Mouse (Mus musculus): ENCODE results near the gene Ctu1.
"Not testable (repeated sequence)": the region's sequence is repeated elsewhere in the genome, so short reads cannot be mapped to it uniquely, and the experiment has no call there.

Ctu1 gene

DNA sequence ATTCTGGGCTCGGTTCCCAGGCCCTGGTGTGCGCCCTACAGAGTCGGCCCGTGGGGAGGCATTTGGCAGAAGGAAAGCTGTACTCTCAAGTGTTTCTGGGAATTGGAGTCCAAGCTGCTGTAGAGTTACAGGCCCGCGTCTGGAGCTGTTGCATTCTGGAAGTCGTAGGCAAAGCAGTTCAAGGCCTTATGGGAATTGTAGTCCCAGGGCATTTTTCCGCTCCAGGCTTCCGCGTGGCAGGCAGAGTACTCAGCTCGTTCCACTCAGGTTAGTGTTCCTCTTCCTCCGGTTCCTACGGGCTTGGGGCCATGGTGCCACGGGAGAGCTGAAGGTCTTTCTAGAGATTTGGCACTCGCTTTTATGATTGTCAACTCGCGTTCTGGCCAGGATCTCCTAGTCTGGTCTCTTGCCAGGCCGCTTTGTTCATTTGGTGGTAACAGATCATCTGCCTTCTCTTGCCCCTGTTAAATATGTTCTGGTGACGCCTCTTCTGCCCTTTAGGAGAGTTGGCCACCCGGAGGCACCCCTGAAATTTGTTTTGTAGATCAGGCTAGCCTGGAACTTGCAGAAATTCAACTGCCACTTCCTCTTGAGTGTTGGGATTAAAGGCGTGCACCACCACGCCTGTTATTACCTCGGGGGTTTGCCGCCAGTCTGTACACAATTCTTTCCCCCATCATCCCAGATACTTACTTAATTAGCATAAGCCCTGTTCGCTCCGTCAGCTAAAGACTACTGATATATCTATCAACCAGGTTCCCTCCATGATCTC, at the start of gene Ctu1:
Gene Ctu1 (plus strand): TSS at position 208 of the 772 bp plus-strand sequence.
- DNase-seq: peak; percentile 97

DNA sequence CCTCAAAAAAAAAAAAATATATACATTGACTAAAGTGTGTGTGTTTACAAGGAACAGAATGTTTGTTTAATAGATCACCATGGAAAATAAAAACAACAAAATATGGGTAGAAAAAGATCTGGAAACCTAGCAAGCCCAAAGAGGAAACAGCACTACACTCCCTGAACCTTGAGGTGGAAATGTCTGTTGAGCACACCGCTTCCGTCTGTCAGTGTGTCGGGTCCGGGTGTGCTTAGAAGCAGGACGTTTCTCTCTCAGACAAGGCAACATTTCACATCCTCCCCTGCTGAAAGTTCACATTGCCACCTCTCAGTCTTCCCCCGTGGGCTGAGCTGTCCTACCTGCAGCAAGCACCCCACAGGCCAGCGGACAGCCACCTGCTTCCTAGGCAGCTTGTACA, 48.9 kb upstream of the Ctu1 start:
- no peak for DNase-seq

GRCm38 (mm10) chr7:43623819-43624218, 48.0 kb upstream of the Ctu1 start:
- DNase-seq: no peak

GRCm38 (mm10) chr7:43625065-43625464, 46.8 kb upstream of the Ctu1 start:
- no peak for DNase-seq

DNA sequence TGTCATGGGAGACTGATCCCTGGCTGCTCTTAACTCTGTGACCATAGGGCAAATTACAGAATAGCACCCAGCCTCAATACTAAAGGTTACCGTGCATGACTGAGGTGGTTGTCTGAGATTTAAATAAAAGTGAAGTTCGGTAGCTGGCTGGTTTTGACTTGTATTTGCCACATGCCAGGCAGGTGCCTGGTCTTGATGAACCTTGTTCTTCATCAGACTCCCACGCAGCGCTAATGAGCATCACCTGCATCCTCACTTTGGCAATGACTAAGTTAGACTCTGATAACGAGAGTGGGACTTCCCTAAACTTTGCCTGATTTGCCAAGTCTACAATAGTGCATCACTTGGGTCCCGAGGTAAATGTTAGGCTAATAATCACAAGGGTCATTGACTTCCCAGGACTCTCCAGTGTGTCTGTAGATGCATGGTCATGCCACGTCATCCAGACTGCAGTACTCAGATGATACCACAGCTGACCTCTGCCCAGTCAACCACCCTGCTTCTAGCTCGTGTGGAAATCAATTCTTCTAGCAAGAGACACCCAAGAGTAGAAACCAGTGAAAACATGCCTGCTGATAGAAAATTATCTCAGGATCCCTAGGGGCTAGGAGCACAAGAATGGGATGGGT, 45.9 kb upstream of the Ctu1 start:
- no peak for DNase-seq

- no peak for DNase-seq
Measured at GRCm38 (mm10) chr7:43633940-43634339, 37.9 kb upstream of the Ctu1 start.

DNA sequence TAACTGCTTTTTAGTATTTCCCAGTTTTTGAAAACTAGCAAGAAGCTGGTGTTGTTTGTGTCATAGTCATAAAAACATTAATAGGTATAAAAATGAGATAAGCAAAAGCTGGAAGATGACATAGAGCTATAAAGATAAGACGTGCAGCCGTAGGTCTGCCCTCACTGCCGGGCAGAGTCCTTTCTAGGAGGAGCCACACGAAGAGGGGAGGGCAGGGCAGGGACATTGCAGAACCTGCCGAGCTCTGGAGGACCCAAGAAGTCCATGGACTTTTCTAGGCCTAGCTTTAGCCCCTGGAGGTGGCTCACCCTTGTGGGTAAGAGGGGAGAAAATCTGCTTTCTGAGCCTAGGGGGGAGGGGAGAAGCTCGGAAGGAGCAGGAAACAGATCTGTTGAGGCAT, 37.3 kb upstream of the Ctu1 start, which contains the start of gene Ceacam18:
Gene Ceacam18 (plus strand): TSS at position 208 of the 400 bp plus-strand sequence.
- DNase-seq: no peak

DNA sequence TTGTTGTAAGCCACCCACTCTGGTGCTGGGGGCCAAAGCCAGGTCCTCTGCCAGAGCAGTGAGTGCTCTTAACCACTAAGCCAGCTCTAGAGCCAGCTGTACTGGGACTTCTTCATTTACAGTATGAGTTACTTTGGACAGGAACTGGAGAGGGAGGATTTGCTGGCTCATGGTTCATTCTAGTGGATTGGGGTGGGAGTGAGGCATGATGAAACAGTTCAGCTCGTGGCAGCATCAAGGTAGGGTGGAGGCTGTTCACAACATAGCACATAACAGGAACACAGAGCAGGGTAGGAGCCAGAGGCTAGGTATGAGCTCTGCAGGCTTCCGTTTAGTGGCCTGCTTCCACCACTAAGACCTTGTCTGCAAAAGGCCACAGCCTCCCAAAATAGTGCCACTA, 35.6 kb upstream of the Ctu1 start:
- DNase-seq: no peak

DNA sequence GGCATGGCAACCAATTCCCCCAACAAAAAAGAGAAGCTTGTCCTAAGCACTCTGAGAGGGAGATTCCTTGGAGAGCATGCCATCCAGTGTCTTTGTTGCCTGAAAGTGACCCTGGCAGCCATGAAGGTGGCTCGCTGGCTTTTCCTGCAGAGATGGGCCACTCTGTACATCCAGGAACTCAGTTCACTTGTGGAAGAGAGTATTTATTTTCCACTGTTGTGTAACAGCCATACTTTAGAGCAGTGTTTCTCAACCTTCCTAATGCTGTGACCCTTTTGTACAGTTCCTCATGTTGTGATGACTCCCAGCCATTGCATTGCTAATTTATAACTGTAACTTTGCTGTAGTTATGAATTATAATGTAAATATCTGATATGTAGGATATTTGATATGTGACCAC, 34.7 kb upstream of the Ctu1 start:
- no peak for DNase-seq

GRCm38 (mm10) chr7:43642587-43642986, 29.2 kb upstream of the Ctu1 start:
- DNase-seq: no peak

DNA sequence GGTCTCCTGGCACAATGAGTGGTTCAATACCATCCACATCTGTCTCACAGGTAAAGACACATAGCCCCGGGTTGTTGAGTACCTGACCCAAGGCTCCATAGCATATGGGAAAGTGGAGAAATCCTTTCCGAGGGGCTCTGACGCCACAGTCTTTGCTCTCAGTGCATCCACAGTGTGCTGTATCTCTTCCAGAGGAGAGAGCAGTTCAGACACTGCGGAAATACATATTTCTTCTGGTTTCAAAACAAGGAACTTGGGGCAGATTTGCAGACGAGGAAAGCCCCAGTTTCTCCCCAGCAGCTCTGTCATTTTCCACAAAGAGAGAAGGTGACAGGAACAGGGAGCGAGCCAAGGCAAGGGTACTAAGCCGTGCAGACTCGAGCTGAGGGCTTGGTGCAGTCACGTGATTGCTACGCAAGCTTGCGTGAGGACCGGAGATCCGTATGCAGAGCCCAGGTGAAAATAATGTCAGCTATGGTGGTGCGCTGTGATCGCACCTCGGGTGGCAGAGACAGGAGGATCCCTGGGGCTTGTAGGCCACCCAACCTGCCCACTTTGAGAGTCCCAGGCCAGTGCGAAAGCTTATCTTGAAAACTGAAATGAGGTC, 28.7 kb upstream of the Ctu1 start:
- no peak for DNase-seq

- no peak for DNase-seq
Measured at GRCm38 (mm10) chr7:43652683-43653082, 19.1 kb upstream of the Ctu1 start.

- no peak for DNase-seq
Measured at GRCm38 (mm10) chr7:43654519-43654918, 17.3 kb upstream of the Ctu1 start.

- no peak for DNase-seq
Measured at GRCm38 (mm10) chr7:43656232-43656631, 15.6 kb upstream of the Ctu1 start.

DNA sequence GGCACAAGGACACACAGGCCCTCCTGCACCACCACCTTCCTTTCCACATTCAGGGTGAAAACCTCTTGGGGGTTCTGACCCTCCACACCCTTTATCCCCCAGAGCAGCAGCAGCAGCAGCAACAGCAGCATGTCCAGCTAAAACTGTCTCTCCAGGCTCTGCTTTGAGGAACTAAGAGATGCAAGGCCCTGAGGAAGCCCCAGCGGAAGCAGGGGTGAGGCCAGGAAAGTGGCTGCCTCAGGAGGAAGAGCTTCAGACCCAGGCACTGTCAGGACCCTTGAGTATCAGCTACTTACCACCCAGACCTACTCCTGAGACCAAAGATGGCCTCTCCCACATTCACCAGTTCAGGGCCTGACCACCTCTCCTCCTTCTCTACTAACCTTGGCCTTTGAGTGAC, 11.8 kb upstream of the Ctu1 start, which contains the start of gene Siglece:
Gene Siglece (minus strand): TSS at position 160 of the 400 bp plus-strand sequence.
- no peak for DNase-seq

DNA sequence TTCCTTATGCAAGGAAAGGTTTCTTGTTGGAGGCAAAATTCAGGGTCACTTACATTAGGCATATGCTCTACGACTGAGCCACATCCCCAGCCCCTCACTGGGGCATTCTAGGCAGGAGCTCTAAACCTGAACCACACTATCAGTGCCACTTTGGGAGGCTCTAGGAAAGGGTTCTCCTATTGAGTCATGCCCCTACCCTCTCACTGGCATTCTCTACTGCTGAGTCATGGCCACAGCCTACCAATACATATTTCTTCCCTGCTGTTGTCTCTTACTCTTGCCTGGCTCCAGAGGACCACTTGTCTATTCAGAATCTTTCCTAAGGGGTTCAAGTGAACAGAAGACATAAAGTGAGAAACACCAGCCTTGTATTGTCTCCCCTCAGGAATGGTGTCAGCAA, 9.0 kb upstream of the Ctu1 start:
- no peak for DNase-seq

DNA sequence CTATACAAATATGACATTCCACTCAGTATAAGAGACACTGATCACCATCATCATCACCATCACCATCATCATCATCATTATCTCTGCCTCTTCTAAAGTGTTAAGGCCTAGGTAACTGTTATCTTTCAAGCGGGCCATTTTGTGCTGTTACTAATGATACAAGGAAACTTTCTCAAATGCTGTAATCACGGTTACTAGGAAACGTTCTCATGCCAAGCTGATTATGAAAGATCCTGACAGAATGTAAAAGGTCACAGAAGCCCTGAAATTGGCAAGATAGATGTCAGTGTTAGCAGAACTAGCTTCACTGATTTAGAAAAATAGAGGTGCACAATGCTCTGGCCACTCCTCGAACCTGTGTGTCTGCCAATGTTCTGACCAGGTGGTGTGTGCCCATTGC, 4.6 kb upstream of the Ctu1 start:
- DNase-seq: not testable (repeated sequence)

DNA sequence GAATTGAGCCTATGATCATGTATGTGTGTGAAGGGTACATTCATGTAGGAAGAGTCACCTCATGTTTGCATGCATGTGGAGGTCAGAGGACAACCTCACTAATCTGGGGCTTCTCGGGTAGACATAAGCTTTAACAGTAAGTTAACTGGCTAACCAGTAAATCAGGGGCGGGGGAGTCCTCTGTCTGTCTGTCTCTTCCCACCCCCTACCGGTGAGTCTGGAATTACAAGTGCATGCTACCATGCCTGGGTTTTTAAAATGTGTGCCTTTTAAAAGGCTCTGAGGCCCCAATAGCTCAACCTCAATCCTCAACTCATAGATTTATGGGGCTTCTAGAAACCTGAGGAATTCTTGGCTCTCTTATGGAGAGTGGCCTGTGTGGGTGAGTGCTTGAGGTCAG, 3.2 kb upstream of the Ctu1 start:
- no peak for DNase-seq

GRCm38 (mm10) chr7:43671064-43671808, 580 bp upstream of the Ctu1 start:
- peak; percentile 17 for DNase-seq

- DNase-seq: peak; percentile 36
Measured at GRCm38 (mm10) chr7:43672581-43673260, 905 bp downstream of the Ctu1 start.

DNA sequence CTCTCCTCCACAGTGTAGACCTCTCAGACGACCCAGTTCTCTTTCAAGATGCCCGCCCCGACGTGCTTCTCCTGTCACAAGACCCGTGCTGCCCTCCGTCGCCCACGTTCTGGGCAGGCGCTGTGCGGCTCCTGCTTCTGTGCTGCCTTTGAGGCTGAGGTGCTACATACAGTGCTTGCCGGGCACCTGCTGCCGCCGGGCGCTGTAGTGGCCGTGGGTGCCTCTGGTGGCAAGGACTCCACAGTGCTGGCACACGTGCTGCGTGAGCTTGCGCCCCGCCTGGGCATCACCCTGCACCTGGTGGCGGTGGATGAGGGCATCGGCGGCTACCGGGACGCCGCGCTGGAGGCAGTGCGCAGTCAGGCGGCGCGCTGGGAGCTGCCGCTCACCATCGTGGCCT, 3.3 kb downstream of the Ctu1 start:
- DNase-seq: no peak

DNA sequence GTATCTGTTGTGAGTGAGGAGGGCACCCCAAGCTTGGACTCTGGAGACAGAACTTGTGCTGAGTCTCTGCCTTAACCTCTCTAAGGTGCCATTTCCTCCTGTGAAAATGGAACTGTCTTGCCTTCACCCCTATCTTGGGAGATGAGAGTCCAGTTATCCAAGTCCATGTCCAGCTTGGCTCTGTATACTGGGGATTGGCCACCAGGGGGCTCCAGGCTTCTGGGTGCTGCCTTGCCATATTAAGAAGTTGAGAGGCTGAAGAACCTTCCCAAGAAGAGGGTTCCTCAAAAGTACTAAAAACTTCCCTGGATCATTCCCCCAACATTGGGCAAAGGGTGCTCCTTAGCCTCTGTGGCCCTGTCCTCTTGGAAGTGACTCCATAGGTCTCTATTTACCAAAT, 6.7 kb downstream of the Ctu1 start:
- DNase-seq: peak; percentile 22

- peak; percentile 13 for DNase-seq
Measured at GRCm38 (mm10) chr7:43680960-43681359, 9.1 kb downstream of the Ctu1 start.
